Mouse (Mus musculus): ENCODE measurements around the gene 6030468B19Rik. TPM values are rescaled to one million over a fixed set of nuclear protein-coding genes. Genes with fewer than 3 reads are reported as not detected.
A peak's percentile ranks its signal among the peaks of the same experiment; 100 is the strongest.

The 6030468B19Rik gene
- polyA plus RNA-seq, 1 experiment: not detected

GRCm38 (mm10) chr11:117776085-117776792, 21.2 kb upstream of the 6030468B19Rik start:
- no peak overlapping the region for H3K4me3 ChIP-seq
- H3ac ChIP-seq (ENCODE audit: control insufficient read depth, insufficient read length): no peak overlapping the region
- no peak overlapping the region for H3K4me2 ChIP-seq (ENCODE audit: low read depth)
- H3K36me3 ChIP-seq (ENCODE audit: control insufficient read depth, insufficient read depth): peaks cover 18% of the 10 kb centered on the region
- TF ChIP-seq USF1 (IDR thresholded peaks at IDR 0.05; ENCODE audit: low read depth): no peak
- TF ChIP-seq POLR2A (IDR thresholded peaks at IDR 0.05; ENCODE audit: insufficient read length, low read depth): no peak
- no peak for TF ChIP-seq TCF12 (IDR thresholded peaks at IDR 0.05; ENCODE audit: insufficient read depth, poor library complexity, severe bottlenecking)
- no peak for TF ChIP-seq SRF (IDR thresholded peaks at IDR 0.05; ENCODE audit: control insufficient read depth, insufficient read length, low read depth)
- no peak for TF ChIP-seq MAX (IDR thresholded peaks at IDR 0.05; ENCODE audit: low read depth)
- no peak for TF ChIP-seq TCF3 (IDR thresholded peaks at IDR 0.05; ENCODE audit: insufficient read length, low read depth)
- no peak for TF ChIP-seq POLR2AphosphoS2 (IDR thresholded peaks at IDR 0.05; ENCODE audit: insufficient read length, low read depth)
- no peak for TF ChIP-seq CEBPB (IDR thresholded peaks at IDR 0.05; ENCODE audit: insufficient read depth, poor library complexity, severe bottlenecking)
- TF ChIP-seq MYOG (IDR thresholded peaks at IDR 0.05; ENCODE audit: control insufficient read depth in 1 of 3, insufficient read depth in 1 of 3, insufficient read length in 2 of 3, low read depth in 2 of 3): no peak
- TF ChIP-seq REST (IDR thresholded peaks at IDR 0.05; ENCODE audit: insufficient read depth, insufficient read length): no peak
- no peak for TF ChIP-seq E2F4 (IDR thresholded peaks at IDR 0.05; ENCODE audit: insufficient read depth)
- TF ChIP-seq MYOD1 (IDR thresholded peaks at IDR 0.05; ENCODE audit: control insufficient read depth in 1 of 3, insufficient read length in 2 of 3, low read depth in 2 of 3): no peak
- no peaks in the 10 kb centered on the region for H3K79me2 ChIP-seq (ENCODE audit: control insufficient read depth, insufficient read depth)
- no peaks in the 10 kb centered on the region for H3K27me3 ChIP-seq (ENCODE audit: control insufficient read depth, insufficient read depth, insufficient read length)

GRCm38 (mm10) chr11:117777111-117777510, 20.3 kb upstream of the 6030468B19Rik start:
- Histone ChIP-seq H3K4me2 (ENCODE audit: low read depth) (no peak overlapping the region), H3K36me3 (ENCODE audit: control insufficient read depth, insufficient read depth) (peaks cover 10% of the 10 kb centered on the region), H3K4me3 (no peak overlapping the region), H3K79me2 (ENCODE audit: control insufficient read depth, insufficient read depth) (no peaks in the 10 kb centered on the region), H3ac (ENCODE audit: control insufficient read depth, insufficient read length) (no peak overlapping the region), H3K27me3 (ENCODE audit: control insufficient read depth, insufficient read depth, insufficient read length) (no peaks in the 10 kb centered on the region)
- TF ChIP-seq POLR2A (IDR thresholded peaks at IDR 0.05; ENCODE audit: insufficient read length, low read depth) (no peak), REST (IDR thresholded peaks at IDR 0.05; ENCODE audit: insufficient read depth, insufficient read length) (no peak), SRF (IDR thresholded peaks at IDR 0.05; ENCODE audit: control insufficient read depth, insufficient read length, low read depth) (no peak), USF1 (IDR thresholded peaks at IDR 0.05; ENCODE audit: low read depth) (no peak), CEBPB (IDR thresholded peaks at IDR 0.05; ENCODE audit: insufficient read depth, poor library complexity, severe bottlenecking) (no peak), TCF12 (IDR thresholded peaks at IDR 0.05; ENCODE audit: insufficient read depth, poor library complexity, severe bottlenecking) (no peak), POLR2AphosphoS2 (IDR thresholded peaks at IDR 0.05; ENCODE audit: insufficient read length, low read depth) (no peak), MAX (IDR thresholded peaks at IDR 0.05; ENCODE audit: low read depth) (no peak), MYOG (IDR thresholded peaks at IDR 0.05; ENCODE audit: control insufficient read depth in 1 of 3, insufficient read depth in 1 of 3, insufficient read length in 2 of 3, low read depth in 2 of 3) (no peak), TCF3 (IDR thresholded peaks at IDR 0.05; ENCODE audit: insufficient read length, low read depth) (no peak)

- H3K4me3 ChIP-seq: no peak overlapping the region
- no peak overlapping the region for H3K4me2 ChIP-seq (ENCODE audit: low read depth)
- no peaks in the 10 kb centered on the region for H3K27me3 ChIP-seq (ENCODE audit: control insufficient read depth, insufficient read depth, insufficient read length)
- no peak for TF ChIP-seq USF1 (IDR thresholded peaks at IDR 0.05; ENCODE audit: low read depth)
- no peak for TF ChIP-seq MAX (IDR thresholded peaks at IDR 0.05; ENCODE audit: low read depth)
- no peak for TF ChIP-seq POLR2AphosphoS2 (IDR thresholded peaks at IDR 0.05; ENCODE audit: insufficient read length, low read depth)
- TF ChIP-seq MYOG (IDR thresholded peaks at IDR 0.05; ENCODE audit: control insufficient read depth in 1 of 3, insufficient read depth in 1 of 3, insufficient read length in 2 of 3, low read depth in 2 of 3): no peak
- TF ChIP-seq E2F4 (IDR thresholded peaks at IDR 0.05; ENCODE audit: insufficient read depth): no peak
- no peak for TF ChIP-seq MYOD1 (IDR thresholded peaks at IDR 0.05; ENCODE audit: control insufficient read depth in 1 of 3, insufficient read length in 2 of 3, low read depth in 2 of 3)
- no peak for TF ChIP-seq TCF3 (IDR thresholded peaks at IDR 0.05; ENCODE audit: insufficient read length, low read depth)
- TF ChIP-seq POLR2A (IDR thresholded peaks at IDR 0.05; ENCODE audit: insufficient read length, low read depth): no peak
- no peaks in the 10 kb centered on the region for H3K79me2 ChIP-seq (ENCODE audit: control insufficient read depth, insufficient read depth)
- H3K36me3 ChIP-seq (ENCODE audit: control insufficient read depth, insufficient read depth): peaks cover 9% of the 10 kb centered on the region
- no peak overlapping the region for H3ac ChIP-seq (ENCODE audit: control insufficient read depth, insufficient read length)
Observed at GRCm38 (mm10) chr11:117778031-117778430, 19.4 kb upstream of the 6030468B19Rik start.

- peak; percentile 25 for TF ChIP-seq POLR2A (IDR thresholded peaks at IDR 0.05; ENCODE audit: insufficient read length, low read depth)
- TF ChIP-seq MYOG (IDR thresholded peaks at IDR 0.05; ENCODE audit: control insufficient read depth in 1 of 3, insufficient read depth in 1 of 3, insufficient read length in 2 of 3, low read depth in 2 of 3): no peak
- H3K36me3 ChIP-seq (ENCODE audit: control insufficient read depth, insufficient read depth): peaks cover 9% of the 10 kb centered on the region
- H3K4me2 ChIP-seq (ENCODE audit: low read depth): peak overlapping the region; percentile 94
- peak overlapping the region; percentile 29 for H3ac ChIP-seq (ENCODE audit: control insufficient read depth, insufficient read length)
- H3K4me3 ChIP-seq: peak overlapping the region; percentile 59
- no peaks in the 10 kb centered on the region for H3K79me2 ChIP-seq (ENCODE audit: control insufficient read depth, insufficient read depth)
- no peaks in the 10 kb centered on the region for H3K27me3 ChIP-seq (ENCODE audit: control insufficient read depth, insufficient read depth, insufficient read length)
Observed at GRCm38 (mm10) chr11:117778851-117779433, 18.5 kb upstream of the 6030468B19Rik start.
